Mouse (Mus musculus) ES-E14 (cell line): ENCODE results near the gene Abcg8. TPM values are rescaled to one million over a fixed set of nuclear protein-coding genes. Genes with fewer than 3 reads are reported as not detected.

ENCODE experiments used
- DNase-seq: peaks from one replicate; pipeline ENCODE4 v3.0.0-alpha.2; 2013; ENCODE audit warnings: low read depth, low spot score
- H3K27ac ChIP-seq: 2 replicates; pipeline ENCODE4 v1.5.1; 2012; ENCODE audit warnings: low read depth, mild to moderate bottlenecking, low read length, moderate library complexity, mixed read lengths; ENCODE audit not compliant: poor library complexity, insufficient read depth, severe bottlenecking
- H3K36me3 ChIP-seq: 2 replicates; pipeline ENCODE4 v1.6.1; 2012; ENCODE audit warnings: mild to moderate bottlenecking, low read length, moderate library complexity, mixed read lengths; ENCODE audit not compliant: control insufficient read depth, poor library complexity, insufficient read depth, severe bottlenecking
- H3K4me1 ChIP-seq, 2 experiments: fragments of 150-350 bp in 1 of 2; sonication (generic) in 1 of 2; 2 replicates each; pipeline ENCODE4 v1.6.1; 2012; ENCODE audit warnings: low read length in 2 of 2, mild to moderate bottlenecking in 1 of 2, mixed read lengths in 1 of 2; ENCODE audit not compliant: control insufficient read depth in 2 of 2, insufficient read depth in 2 of 2, poor library complexity in 1 of 2
- H3K4me3 ChIP-seq, 2 experiments: fragments of 150-350 bp in 1 of 2; sonication (generic) in 1 of 2; 2 replicates each; pipeline ENCODE4 v1.5.1; 2012; ENCODE audit warnings: low read length in 2 of 2, low read depth in 1 of 2, mild to moderate bottlenecking in 1 of 2, mixed read lengths in 1 of 2; ENCODE audit not compliant: insufficient read depth in 1 of 2, poor library complexity in 1 of 2, severe bottlenecking in 1 of 2
- H3K9ac ChIP-seq: 2 replicates; pipeline ENCODE4 v1.6.1; 2012; ENCODE audit warnings: low read depth, mild to moderate bottlenecking, low read length, mixed read lengths; ENCODE audit not compliant: poor library complexity, insufficient read depth, severe bottlenecking
- H3K9me3 ChIP-seq: fragments of 150-350 bp; sonication (generic); 2 replicates; pipeline ENCODE4 v1.6.1; 2012; ENCODE audit warnings: low read depth, mild to moderate bottlenecking, low read length; ENCODE audit not compliant: control insufficient read depth, insufficient read depth
- CHD2 ChIP-seq: IDR thresholded peaks from 2 replicates; pipeline ENCODE4 v1.6.1; 2014; ENCODE audit warnings: mild to moderate bottlenecking, low read depth, low read length, inconsistent platforms
- HCFC1 ChIP-seq: IDR thresholded peaks from 2 replicates; pipeline ENCODE4 v1.6.1; 2012; ENCODE audit warnings: low read length, inconsistent platforms, borderline replicate concordance; ENCODE audit not compliant: insufficient read depth
- MAFK ChIP-seq: IDR thresholded peaks from 2 replicates; pipeline ENCODE4 v1.6.1; 2014; ENCODE audit warnings: mild to moderate bottlenecking, low read depth, low read length, inconsistent platforms; ENCODE audit not compliant: insufficient read depth
- ZC3H11A ChIP-seq: IDR thresholded peaks from 2 replicates; pipeline ENCODE4 v1.6.1; 2012; ENCODE audit warnings: low read depth, mild to moderate bottlenecking, inconsistent platforms, low read length, borderline replicate concordance
- ZNF384 ChIP-seq: IDR thresholded peaks from 2 replicates; pipeline ENCODE4 v1.6.1; 2012; ENCODE audit warnings: low read depth, low read length, inconsistent platforms
- in situ Hi-C, 2 experiments: fragments of 600-800 bp; cut with MboI; formaldehyde crosslinking; loops; one replicate each; pipeline ENCODE4 v1.15.1; 2025; ENCODE audit warnings: low sequenced_read_pairs in 2 of 2, inconsistent platforms in 1 of 2; ENCODE audit not compliant: unreplicated experiment in 2 of 2
- total RNA-seq: library from RNA; depleted of rRNA; stranded (reverse); fragments of 300-350 nt; gene quantifications from 2 replicates; pipeline ENCODE4 v1.2.3, GENCODE M21; 2012

The Abcg8 gene
- total RNA-seq, 1 experiment = 0.09 TPM

DNA sequence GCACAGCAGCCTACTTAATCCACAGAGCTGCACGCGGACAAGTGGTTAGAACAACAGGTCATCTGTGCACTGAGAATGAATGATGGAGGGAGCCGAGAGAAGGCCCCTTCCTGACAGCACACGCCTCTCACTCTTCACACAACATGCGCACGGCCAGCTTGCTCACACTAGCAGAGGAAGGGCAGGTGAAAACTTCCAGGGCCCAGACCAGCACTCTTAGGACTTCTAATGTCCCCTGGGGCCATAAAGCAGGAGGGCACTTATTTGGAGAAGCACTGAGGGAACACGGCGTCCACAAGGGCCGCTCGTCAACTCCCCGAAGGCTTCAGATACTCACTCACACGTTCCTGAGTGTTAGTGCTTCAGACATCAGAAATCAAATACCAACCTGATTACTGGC, 55.3 kb downstream of the Abcg8 start:
- H3K27ac ChIP-seq = no peak overlapping the region
- in situ Hi-C loops = no loop called here
- H3K9me3 ChIP-seq = no peaks in the 10 kb centered on the region
- H3K4me3 ChIP-seq = no peak overlapping the region
- no peak overlapping the region for H3K9ac ChIP-seq
- no peak for DNase-seq
- peaks cover 22% of the 10 kb centered on the region for H3K36me3 ChIP-seq
- H3K4me1 ChIP-seq = no peaks in the 10 kb centered on the region
- TF ChIP-seq ZC3H11A (no peak), MAFK (no peak), ZNF384 (no peak)

DNA sequence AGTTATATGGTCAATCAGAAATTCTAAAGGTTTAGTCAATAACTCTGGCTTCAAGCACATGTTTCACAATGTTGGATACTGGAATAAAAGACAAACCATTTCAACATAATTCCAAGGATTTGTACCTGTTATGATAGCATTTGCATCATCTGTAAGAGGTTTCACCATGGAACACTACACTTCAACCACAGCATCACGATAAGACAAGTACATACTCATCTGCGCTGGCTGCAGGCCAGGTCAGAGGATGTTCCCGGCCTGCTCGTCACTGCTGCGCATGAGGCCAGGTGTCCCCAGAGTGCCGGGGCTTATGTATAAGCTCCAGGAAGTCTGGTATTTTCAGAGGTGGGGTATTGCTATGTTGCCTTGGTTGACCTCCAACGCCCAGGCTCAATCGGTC, 56.5 kb downstream of the Abcg8 start:
- no peak for TF ChIP-seq HCFC1
- TF ChIP-seq ZNF384 = no peak
- TF ChIP-seq CHD2 = no peak
- no peak for TF ChIP-seq ZC3H11A
- TF ChIP-seq MAFK = no peak
- Histone ChIP-seq H3K9ac (no peak overlapping the region), H3K36me3 (peaks cover 21% of the 10 kb centered on the region), H3K27ac (no peak overlapping the region), H3K4me3 (no peak overlapping the region), H3K4me1 (no peaks in the 10 kb centered on the region), H3K9me3 (no peaks in the 10 kb centered on the region)
- no peak for DNase-seq
- in situ Hi-C loops = no loop called here

DNA sequence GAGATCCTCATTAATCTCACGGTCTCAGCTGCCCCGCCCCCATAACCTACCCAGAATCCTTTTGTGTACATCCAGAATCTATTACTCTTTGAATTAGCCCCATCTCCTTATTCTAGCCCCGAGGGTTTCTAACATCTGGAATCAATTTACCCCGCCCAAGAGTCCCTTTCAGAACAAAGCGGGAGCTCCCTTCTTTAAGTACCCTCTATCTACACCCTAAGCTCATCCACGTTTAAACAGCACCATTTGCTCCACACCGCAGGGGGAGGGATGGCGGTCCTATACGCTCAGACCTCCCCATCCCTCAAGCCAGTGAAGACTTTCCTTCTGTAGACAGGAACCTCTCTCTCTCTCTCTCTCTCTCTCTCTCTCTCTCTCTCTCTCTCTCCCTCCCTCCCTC, 60.6 kb downstream of the Abcg8 start:
- H3K9ac ChIP-seq = no peak overlapping the region
- no peaks in the 10 kb centered on the region for H3K9me3 ChIP-seq
- peak; percentile 55 for DNase-seq
- peaks cover 15% of the 10 kb centered on the region for H3K36me3 ChIP-seq
- no peak overlapping the region for H3K27ac ChIP-seq
- in situ Hi-C loops = no loop called here
- no peaks in the 10 kb centered on the region for H3K4me1 ChIP-seq
- no peak for TF ChIP-seq CHD2
- TF ChIP-seq ZC3H11A = no peak
- no peak overlapping the region for H3K4me3 ChIP-seq

DNA sequence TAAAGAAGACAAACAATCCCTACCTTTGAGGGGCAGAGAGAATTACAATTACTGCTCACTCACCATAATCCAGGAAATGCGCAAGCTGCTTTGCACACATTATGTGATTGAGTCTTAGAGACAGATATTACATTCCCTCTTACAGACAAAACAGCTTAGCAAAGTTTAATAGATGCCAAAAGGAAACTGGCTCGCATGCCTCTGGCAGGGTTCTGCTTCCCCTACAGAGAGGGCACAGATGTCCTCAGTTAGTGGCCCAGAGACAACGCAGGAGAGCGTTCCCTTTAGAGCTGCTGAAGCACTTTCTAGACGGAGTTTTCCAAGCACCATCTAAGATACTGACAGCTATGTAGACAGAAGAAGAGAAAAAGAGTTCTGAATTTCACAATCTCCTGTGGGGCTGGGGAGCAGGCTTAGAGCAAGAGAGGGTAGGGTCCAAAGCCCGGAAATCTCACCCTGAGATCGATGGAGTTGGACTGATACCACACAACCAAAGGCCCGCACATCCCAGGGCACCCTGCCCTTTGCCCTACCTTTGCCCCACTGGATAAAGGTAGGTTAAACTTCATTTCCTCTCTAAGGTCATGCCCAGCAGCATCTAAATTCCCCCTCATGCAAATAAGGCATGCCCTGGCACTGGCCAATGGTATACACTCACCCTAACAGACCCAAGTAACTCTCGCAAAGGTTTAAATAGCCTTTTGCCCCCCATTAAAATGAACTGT, 62.1 kb downstream of the Abcg8 start:
- in situ Hi-C loops = no loop called here
- peaks cover 12% of the 10 kb centered on the region for H3K36me3 ChIP-seq
- H3K9me3 ChIP-seq = no peaks in the 10 kb centered on the region
- no peak overlapping the region for H3K9ac ChIP-seq
- no peak for DNase-seq
- H3K4me1 ChIP-seq = 0 out of 4 replicates have a peak, but pooled peaks cover 0 to 1% of the 10 kb centered on the region in 2 experiments
- no peak overlapping the region for H3K4me3 ChIP-seq
- H3K27ac ChIP-seq = no peak overlapping the region
- no peak for TF ChIP-seq ZNF384
- TF ChIP-seq MAFK = no peak
- no peak for TF ChIP-seq ZC3H11A
- TF ChIP-seq HCFC1 = no peak
- TF ChIP-seq CHD2 = no peak

DNA sequence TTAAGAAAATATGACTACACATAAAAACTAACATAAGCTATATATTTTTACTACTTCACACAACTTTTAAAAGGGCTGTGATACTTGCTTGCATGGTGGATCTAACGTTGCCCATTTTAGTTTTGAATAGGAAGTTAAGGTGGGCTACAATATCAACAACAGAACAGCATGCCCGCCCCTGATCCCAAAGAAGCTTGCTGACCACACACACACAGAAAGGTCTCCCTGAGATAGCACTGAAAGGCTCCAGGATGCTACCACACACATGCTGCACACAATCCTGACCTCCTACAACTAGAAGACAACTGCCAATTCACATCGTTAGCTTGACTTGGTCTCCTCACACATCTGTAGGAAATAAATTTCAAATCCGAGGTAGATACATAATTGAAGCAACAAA, 68.2 kb downstream of the Abcg8 start:
- Histone ChIP-seq H3K9me3 (no peaks in the 10 kb centered on the region), H3K9ac (no peak overlapping the region), H3K4me3 (no peak overlapping the region), H3K27ac (no peak overlapping the region), H3K36me3 (peaks cover 8% of the 10 kb centered on the region), H3K4me1 (0 out of 4 replicates have a peak, but pooled peaks cover 0 to 1% of the 10 kb centered on the region in 2 experiments)
- no peak for TF ChIP-seq ZNF384
- TF ChIP-seq HCFC1 = no peak
- no peak for TF ChIP-seq CHD2
- TF ChIP-seq ZC3H11A = no peak
- TF ChIP-seq MAFK = no peak
- DNase-seq = no peak
- in situ Hi-C loops = no loop called here
